Mouse (Mus musculus) brain, embryonic 14.5 days (tissue): ENCODE results near the gene Tmtc1.

ENCODE experiments used
- CTCF ChIP-seq: fragments of 200-500 bp; IDR thresholded peaks from 2 replicates; pipeline ENCODE4 v1.5.1; 2012; ENCODE audit warnings: inconsistent platforms, mild to moderate bottlenecking, moderate library complexity, borderline replicate concordance; ENCODE audit not compliant: insufficient read depth, insufficient read length; ENCODE audit errors: extremely low read depth
- POLR2A ChIP-seq: fragments of 200-500 bp; IDR thresholded peaks from 2 replicates; pipeline ENCODE4 v1.6.1; 2012; ENCODE audit warnings: mild to moderate bottlenecking, inconsistent platforms, borderline replicate concordance; ENCODE audit not compliant: poor library complexity, insufficient read depth, insufficient read length, severe bottlenecking; ENCODE audit errors: extremely low read depth

- TF ChIP-seq CTCF (no peak), POLR2A (no peak)
Observed at GRCm38 (mm10) chr6:148443291-148443725, 881 bp downstream of the Tmtc1 start.
